Mouse (Mus musculus) ES-E14 (cell line): ENCODE measurements around the gene Iah1.

ENCODE experiments used
- CHD2 ChIP-seq: IDR thresholded peaks from 2 replicates; pipeline ENCODE4 v1.6.1; 2014; ENCODE audit warnings: mild to moderate bottlenecking, low read depth, low read length, inconsistent platforms
- HCFC1 ChIP-seq: IDR thresholded peaks from 2 replicates; pipeline ENCODE4 v1.6.1; 2012; ENCODE audit warnings: low read length, inconsistent platforms, borderline replicate concordance; ENCODE audit not compliant: insufficient read depth
- MAFK ChIP-seq: IDR thresholded peaks from 2 replicates; pipeline ENCODE4 v1.6.1; 2014; ENCODE audit warnings: mild to moderate bottlenecking, low read depth, low read length, inconsistent platforms; ENCODE audit not compliant: insufficient read depth
- ZC3H11A ChIP-seq: IDR thresholded peaks from 2 replicates; pipeline ENCODE4 v1.6.1; 2012; ENCODE audit warnings: low read depth, mild to moderate bottlenecking, inconsistent platforms, low read length, borderline replicate concordance
- ZNF384 ChIP-seq: IDR thresholded peaks from 2 replicates; pipeline ENCODE4 v1.6.1; 2012; ENCODE audit warnings: low read depth, low read length, inconsistent platforms

GRCm38 (mm10) chr12:21364624-21365435 lies 48.6 kb downstream of the Iah1 start:
- TF ChIP-seq ZNF384 (no peak), CHD2 (no peak), ZC3H11A (no peak), MAFK (no peak), HCFC1 (no peak)
